Mouse (Mus musculus): ENCODE data around the gene Susd6.
A peak's percentile ranks its signal among the peaks of the same experiment; 100 is the strongest.

The Susd6 gene

DNA sequence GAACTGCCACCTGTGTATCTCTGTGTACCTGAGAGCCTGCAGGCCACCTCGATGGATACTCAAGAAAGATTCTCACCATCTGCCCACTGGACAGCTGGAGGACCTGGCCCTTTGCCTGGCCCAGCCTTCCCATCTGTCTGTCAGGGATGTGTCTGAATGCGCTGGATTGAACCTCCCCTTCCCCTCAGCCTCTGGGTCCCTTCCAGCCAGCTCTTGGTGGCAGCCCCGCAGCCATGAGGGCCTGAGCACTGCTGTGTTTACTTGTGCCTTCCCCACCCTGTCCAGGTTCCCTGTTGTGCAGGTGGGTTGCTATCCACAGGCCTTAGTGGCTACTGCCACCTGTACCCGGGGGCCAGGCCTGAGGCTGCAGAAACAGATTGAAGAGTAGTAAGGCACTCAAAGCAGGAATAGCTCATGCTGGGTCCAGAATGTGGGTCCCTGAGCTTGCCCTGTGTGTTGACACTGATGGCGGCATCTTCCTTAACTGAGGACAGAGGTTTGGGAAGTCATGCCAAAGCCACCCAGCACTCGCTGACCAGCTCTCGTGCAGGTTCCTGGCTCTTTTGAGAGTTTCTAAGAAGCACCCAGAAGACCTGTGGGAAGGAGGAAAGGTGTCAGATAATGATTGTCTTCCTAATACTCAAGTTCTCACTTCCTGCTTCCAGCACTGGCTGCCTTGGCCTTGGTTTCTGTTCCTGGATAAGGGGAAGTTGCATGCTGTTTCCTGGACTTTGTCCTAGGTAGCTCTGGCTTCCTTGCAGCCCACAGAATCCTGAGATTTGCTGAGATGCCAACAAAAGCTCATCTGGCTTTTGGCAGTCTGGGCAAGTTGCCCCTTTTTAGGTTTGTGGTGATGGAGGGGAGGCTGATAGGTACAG is 87.1 kb downstream of the Susd6 start:
- peak; percentile 6 for DNase-seq (ENCODE audit: low read depth, low spot score)

DNA sequence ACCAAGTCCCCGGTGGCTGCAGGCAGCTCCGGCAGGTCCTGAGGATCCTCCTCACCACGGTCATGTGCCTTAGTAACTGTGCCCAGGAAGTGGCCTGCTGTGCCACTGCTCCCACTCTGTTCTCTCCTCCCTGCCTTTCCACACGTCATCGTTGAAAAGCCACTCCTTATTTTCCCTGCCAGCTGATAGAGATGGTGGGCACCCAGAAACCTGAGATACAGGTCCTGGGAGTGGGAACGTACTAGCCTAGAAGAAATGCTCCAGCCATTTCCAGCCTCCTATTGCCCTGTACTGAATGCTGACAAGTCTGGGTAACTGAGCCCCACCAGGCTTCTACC is 87.8 kb downstream of the Susd6 start:
- DNase-seq (ENCODE audit: low read depth, low spot score), result no peak

DNA sequence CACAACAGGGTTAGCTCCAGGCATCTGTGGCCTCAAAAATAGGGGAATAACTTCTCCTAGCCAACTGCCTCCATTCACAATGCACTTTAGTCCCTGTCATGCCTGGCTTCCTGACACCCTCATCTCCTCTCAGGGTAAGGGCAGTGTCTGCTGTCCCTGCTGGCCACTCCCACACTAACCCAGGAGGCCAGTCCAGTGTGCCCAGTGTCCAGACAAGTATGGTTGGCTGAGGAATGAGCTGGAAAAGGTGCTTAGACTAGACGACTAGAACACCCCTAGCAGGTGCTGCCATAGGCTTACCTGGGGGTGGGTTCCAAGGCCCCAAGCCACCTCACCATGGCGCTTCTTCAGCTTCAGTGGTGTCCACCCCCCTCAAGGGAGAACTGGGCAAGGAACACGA is 88.3 kb downstream of the Susd6 start:
- DNase-seq (ENCODE audit: low read depth, low spot score), result no peak

DNA sequence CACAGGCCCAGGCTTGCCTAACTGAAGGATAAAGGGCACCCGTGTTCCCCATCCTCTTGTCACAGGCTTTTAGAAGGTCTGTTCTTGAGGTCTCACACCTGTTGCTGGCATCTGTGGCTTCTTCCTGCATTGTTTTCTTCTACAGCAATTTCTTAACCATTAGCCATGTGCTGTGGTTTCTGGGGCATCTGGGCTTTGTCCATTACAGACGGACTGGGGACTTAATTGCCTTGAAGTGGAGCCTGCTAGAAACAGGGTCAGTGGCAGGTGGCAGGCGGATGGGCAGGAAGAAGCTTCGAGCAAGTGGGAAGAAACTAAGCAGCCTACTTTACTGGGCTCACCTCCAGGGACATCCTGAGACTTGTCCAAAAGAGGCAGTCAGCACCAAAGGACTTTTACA is 89.0 kb downstream of the Susd6 start:
- DNase-seq (ENCODE audit: low read depth, low spot score), result no peak

DNA sequence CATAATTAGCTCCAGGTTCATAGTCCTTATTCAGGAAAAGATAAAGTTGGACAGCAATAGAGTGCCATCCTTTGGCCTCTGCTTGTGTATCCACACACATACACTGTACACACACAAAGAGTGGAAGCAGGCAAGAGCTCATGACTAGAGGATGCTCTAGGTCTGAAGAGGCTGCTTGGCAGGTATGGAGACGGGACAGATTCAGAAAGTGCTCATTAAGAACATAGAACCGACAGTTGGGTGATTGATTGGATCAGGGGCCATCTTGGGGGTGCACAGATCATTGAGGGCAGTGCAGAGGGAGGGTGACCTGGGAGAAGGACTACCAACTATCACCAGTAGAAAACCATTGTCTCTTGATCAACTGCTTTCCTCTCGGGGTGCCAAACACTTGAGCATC is 90.8 kb downstream of the Susd6 start:
- DNase-seq (ENCODE audit: low read depth, low spot score), result no peak

DNA sequence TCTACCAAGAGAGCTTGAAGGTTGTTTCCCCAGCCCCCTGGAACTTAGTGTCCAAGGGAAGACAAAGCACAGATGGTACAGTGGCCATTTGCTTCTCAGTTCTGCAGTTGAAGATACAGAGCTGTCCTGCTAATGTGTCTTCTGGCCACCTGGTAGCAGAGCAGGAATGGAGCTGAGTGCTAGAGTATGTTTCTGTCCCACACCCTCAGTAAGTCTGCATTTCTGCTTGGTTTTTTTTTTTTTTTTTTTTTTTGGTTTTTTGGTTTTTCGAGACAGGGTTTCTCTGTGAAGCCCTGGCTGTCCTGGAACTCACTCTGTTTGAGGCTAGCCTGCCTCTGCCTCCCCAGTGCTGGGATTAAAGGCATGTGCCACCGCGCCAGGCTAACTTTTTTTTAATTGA is 93.0 kb downstream of the Susd6 start:
- DNase-seq (ENCODE audit: low read depth, low spot score), result no peak

DNA sequence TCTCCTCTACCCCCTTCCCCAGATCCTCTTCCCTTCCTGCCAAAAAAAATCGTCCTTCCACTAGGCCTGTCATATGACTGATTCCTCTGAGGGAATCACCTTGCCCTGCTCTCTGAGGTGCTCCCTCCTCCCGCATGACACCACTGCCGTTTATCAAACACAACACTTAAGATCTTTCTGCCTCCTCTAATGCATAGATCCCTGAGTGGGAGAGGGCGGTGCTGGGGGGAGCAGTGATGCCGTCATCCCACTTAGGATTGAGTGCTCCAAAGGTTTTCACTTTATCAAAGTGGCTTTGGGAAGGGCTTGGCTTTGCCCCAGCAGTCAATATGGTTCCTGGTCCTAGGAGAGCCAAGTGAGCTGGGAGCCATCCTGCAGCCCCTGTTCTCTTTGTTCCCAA is 93.6 kb downstream of the Susd6 start:
- no peak for DNase-seq (ENCODE audit: low read depth, low spot score)

DNA sequence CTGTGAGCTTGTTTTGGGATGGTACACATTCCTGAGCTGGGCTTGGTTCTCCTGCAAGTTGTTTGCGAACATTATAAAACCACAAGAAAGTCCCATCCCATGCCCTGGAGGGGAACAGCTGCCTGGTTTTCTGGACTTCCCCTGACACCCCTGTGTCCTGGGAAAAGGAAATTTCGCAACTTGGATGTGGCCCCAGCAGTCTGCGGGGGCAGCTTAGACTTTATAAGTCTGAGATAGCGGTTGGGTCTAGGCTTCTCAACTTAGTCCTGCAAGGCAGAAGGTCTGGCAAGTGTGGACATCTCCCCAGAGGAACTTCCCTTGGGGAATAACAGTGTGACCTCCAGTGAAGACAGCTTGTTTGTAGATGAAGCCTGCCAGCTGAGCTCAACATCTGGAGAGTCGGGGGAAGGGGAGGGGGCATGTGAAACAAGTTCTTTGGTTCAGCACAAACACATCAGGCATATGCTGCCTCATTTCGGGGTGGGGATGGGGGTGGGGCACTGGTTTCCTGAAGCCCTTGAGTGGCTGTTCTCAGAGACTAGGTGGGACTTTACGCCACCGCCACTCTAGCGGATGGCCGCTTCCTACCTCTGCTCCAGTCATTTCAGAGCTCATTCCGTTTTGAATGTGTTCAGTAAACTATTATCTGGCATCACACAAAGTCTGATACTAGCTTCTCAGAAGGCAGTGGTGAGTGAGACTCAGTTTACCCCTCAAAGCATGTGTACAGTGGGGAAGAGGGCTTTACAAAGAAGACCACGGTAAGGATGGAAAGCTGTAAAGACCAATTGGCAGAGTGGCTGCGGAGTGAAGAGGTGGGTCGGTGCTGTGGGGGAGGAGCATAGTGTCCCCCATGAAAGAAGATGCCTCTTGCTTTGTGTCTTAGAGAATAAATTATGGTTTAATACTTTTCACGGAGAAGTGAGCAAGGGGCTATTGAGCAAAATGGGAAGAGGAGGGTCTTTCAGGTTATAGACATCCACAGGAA is 95.3 kb downstream of the Susd6 start:
- no peak for DNase-seq (ENCODE audit: low read depth, low spot score)

DNA sequence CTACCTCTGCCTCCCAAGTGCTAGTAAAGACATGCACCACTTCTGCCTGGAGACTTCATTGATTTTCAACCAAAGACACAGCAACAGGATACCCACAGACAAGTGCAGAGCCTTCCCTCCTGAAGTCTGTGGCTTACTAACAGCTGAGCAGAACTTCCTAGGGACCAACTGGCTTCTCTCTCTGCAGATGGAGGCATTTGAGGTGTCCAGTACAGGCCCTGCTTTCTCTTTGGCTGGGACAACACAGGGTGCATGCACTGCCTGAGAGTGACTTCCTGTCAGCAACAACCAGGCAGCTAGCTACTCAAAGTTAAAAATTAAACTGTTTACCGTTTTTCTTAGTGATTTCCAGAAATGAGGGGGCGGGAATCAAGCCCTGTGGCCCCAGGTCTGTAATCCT is 96.7 kb downstream of the Susd6 start:
- no peak for DNase-seq (ENCODE audit: low read depth, low spot score)

DNA sequence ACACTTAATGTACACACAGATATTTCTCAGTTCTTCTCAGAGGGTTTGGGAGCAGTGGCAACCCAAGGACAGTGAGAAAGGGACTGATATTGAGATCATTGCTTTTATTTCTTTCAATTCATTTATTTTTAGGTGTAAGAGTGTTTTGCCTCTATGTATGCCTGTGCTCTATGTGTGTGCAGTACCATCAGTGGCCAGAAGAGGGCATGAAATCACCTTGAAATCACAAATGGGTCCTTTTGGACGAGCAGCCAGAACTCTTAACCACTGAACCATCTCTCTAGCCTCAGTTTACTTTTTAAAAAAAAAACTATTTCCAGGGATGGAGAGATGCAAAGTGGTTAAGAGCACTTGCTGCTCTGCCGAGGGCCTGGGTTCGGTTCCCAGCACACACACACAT is 99.0 kb downstream of the Susd6 start:
- no peak for DNase-seq (ENCODE audit: low read depth, low spot score)

DNA sequence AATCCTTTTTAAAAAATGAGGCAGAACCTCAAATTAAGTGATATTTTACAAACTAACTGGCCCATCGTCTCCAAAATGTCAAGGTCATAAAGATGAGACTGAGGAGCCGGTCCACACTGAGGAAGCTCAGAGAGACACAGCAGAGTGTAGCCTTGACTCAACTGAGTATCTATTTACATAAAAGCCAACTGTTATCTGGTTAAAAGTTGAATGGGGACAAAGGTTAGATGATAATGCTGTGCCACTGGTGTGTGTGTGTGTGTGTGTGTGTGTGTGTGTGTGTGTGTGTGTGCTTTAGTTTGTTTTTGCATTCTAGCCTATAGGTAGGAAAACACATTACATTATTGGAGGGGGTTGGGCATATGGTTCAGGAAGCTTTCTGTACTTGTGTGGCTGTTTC is 100.8 kb downstream of the Susd6 start:
- no peak for DNase-seq (ENCODE audit: low read depth, low spot score)

DNA sequence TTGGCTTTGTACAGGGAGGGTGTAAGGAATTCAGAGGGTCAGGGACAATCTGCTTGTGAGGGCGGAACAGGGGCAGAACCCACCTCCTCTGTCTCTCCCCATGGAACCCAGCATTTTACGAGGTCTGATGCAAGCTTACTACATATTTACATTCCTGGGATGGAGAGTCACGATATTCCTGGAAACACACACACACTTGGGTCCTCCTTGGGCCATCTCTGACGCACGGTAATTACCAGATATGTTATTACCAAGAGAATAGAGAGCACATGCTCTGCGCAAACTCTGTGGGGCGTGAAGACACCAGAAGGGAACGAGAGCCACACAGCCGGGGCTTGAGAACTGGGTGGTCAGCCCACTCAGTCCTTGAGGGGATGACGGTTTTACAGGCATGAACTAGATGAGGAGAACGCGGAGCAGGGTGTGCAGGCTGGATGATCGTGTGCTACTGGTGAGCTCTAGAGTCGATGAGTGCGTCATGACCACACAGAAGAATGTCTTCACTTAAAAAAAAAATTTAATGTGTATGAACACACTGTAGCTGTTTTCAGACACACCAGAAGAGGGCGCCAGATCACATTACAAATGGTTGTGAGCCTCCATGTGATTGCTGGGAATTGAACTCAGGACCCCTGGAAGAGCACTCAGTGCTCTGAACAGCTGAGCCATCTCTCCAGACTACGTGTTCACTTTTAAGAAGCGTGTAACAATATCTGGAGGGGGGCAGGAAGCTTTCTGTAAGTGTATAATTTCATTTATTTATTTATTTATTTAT is 103.6 kb downstream of the Susd6 start:
- no peak for DNase-seq (ENCODE audit: low read depth, low spot score)

DNA sequence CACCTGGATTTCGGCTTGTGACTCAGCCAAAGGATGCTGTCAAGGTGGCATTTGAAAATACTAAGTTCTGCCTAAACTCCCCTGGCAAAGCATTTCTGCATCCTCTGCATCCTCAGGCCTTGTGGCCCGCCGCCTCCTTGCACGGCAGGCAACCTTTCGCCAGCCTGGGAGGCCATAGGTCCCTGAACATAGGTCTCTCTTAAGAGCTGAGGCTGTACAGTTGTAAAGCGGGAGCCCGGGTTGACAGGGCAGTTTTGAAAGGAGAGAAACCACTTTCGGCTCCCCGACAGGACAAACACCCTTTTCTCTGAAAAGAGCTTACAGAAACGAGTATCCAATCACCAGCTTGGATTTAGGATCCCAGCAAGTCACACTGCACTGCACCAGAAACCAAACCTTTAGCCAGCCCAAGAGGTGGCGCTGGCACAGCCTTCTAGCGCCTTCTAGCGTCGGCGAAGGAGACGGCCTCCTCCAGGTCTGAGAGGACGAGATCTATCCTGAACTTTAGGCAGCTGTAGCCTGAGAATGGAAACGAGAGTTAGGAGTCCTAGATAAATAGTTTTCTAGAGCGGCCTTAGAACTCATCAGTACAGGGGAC is 104.8 kb downstream of the Susd6 start:
- peak; percentile 61 for DNase-seq (ENCODE audit: low read depth, low spot score)

DNA sequence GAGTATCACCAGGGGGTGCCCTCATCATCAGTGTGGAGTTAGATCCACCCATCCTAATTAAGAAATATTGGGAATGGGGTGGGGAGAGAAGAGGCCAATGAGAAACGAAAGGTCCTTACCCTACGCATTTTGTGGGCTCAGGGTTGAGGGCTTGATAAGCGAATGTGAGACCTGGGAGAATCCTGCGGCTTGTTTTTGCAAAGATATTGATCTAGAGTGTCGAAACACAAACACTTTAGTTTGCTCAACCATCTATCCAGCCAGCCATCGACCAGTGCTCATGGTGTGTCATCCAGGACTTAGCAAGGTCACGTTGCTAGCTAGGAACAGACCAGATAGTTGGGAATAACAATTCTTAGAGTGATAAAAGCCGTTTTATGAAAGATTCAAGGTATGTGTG is 119.3 kb downstream of the Susd6 start:
- no peak for DNase-seq (ENCODE audit: low read depth, low spot score)

DNA sequence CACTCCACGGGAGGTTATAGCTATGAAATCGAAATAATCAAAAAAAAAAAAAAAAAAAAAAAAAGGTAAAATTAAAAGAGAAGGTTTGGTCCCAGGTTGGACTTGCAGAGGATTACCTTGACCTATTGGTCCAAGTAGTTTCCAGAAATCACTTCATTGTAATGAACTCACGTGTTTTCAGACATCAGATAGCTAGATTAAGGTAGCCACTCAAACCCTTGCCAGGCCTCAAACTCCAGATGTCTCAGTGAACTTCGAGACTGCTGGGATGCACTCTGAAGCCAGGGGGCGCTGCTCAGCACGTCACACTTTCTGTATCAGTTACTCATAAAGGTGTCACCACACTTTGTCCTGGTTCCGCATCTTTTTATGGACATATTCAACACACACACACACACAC is 127.5 kb downstream of the Susd6 start:
- DNase-seq (ENCODE audit: low read depth, low spot score), result no peak

DNA sequence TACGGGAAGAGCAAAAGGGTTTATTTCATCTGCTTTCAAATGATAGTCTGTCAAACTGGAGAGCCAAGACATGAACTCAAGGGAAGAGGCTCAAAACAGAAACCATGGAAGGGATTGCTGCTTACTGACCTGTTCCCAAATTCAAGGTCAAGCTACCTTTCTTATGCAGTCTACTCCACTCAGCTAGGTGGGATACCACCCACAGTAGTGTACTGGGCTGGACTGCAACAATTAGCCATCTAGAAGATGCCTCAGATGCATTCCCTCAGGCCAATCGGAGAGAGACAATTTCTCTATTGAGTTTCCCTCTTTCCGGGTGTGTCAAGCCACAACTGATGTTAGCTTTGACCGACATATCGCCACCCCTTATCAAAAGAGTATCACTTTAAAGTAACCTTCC is 131.0 kb downstream of the Susd6 start:
- DNase-seq (ENCODE audit: low read depth, low spot score), result no peak

DNA sequence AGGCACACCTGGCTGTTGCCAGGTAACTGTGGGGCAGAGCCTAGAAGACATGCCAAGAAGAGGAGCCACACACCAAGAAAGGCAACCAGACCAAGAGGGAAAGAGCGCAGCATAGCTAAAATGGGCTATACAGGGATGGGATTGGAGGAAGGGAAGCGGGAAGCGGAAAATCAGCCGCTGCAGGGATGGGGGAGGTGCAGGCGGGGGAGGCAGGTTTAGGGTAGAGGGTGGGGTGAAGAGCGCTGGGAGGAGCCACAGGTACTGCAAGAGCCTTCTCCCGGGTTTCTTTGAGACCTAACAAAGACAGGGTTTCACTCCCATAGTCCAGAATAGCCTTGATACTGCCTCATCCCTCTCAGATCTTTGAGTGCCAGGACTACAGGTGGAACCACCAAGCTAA is 132.6 kb downstream of the Susd6 start:
- no peak for DNase-seq (ENCODE audit: low read depth, low spot score)

DNA sequence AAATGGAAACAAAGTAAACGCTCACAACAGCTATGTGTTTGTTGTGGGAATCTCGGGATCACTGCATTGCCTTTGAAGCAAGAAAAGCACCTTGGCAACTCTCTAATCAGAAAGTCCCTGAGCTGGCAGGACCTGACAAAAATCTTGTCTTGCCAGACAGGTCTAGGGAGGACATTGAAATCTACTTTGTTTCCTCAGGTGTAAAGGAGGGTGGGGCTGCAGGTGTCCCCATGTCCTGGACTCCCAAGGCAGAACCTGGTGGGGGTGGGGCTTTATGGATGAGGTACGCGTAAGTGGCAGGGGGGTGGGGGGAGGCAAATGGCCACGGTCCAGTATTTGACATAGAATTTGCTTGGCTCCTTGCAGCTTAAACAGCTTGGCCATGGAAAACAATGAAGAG is 133.3 kb downstream of the Susd6 start:
- DNase-seq (ENCODE audit: low read depth, low spot score), result no peak

DNA sequence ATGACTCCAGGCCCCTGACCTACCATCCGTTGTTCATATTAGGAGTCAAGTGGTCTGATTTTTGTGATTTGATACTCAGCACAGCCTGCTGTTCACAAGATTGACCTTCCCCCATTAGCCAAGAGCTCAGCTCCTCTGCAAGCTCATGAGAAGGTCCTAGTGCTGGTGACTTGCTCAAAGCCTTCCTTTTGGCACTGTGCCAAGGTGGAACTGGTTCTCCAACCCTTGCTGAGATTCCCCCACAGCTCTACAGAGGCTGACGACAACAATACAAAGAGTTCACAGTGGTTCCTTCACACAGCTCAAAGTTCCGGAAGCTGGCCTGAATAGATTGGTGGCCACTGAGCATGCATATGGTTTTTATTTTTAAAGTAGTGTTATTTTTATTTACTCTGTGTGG is 133.9 kb downstream of the Susd6 start:
- DNase-seq (ENCODE audit: low read depth, low spot score), result no peak

DNA sequence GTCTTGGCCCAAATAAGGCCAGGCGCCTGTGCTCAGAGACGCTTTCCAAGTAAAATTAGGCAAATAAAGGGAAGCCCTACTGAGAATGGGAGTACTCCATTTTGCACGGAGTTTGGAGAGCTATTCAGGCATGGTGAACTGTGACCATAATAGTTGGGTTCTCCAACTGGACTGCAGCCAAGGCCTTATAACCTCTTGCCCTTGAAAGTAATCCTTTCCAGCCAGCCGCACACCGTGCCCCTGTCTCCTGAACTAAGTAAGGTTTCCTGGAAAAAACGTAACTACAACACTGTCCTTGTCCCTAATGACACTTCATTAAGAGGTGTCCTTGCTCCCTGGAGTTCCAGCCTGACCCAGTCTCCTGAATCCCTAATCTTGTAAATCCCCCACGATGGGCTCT is 135.6 kb downstream of the Susd6 start:
- no peak for DNase-seq (ENCODE audit: low read depth, low spot score)

DNA sequence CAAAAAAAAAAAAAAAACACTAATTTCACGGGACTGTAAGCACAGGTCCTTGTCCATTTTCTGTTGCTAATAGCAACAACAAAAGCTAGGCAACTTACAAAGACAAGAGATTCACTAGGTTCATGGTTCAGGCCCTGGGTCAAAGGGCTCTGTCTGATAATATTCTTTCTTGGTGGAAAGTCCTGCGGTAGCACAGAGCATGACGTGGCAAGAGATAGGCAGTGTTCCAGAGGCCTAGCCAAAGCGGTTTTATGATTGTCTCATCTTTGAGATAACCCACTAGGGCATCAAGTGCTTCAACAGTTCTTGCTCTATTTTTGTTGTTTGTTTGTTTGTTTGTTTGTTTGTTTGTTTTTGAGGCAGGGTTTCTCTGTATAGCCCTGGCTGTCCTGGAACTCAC is 136.2 kb downstream of the Susd6 start:
- no peak for DNase-seq (ENCODE audit: low read depth, low spot score)

DNA sequence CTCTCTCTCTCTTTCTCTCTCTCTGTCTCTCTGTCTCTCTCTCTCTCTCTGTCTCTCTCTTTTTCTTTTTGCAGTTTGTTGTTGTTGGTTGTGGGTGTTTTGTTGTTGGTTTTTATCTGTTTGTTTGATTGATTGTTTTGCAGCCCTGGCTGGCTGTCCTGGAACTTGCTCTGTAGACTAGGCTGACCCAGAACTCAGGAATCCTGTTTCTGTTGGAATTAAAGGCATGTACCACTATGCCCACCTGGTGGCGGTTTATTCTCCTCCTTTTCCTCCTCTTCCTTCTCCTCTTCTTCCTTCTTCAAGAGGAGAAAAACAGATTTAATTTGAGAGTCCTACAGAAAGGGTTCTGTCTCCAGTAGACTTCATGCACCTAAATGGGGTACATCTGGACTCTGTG is 137.2 kb downstream of the Susd6 start:
- DNase-seq (ENCODE audit: low read depth, low spot score), result no peak

Data from retina, adult 2 months (tissue).